Mouse (Mus musculus) cerebellum, adult 2 months (tissue): ENCODE results near the gene Brd4.

Experiments
- CTCF ChIP-seq: fragments of 200-500 bp; IDR thresholded peaks from 2 replicates; pipeline ENCODE4 v1.5.1; 2011; ENCODE audit warnings: low read depth, mild to moderate bottlenecking, control low read depth, low read length, moderate library complexity, borderline replicate concordance; ENCODE audit not compliant: insufficient read depth
- POLR2A ChIP-seq: fragments of 200-500 bp; IDR thresholded peaks from 2 replicates; pipeline ENCODE4 v1.6.1; 2011; ENCODE audit warnings: low read length, control low read depth, borderline replicate concordance; ENCODE audit not compliant: insufficient read depth

DNA sequence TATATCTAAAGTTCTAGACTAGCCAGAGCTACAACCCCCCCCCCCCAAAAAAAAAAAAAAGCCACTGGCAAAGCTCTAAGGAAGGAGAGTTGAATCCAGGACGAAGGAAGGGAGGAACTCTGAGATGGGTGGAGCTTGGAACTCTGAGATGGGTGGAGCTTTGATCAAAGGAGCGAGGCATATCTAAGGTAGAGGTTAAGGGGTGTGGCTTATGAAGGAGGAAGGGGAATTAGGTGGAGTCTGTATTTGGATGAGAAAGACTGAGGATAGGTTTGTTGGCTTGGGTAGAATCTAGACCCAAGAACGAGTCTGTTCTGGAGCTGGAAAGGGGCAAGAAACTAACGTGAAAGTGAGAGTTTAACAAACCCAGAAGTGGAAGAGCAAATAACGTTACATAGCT is 94.7 kb downstream of the Brd4 start:
- no peak for TF ChIP-seq CTCF
- TF ChIP-seq POLR2A: no peak
